Mouse (Mus musculus): ENCODE results near the gene Imp3. TPM values are rescaled to one million over a fixed set of nuclear protein-coding genes. Genes with fewer than 3 reads are reported as not detected.

Imp3 gene
- polyA plus RNA-seq, 1 experiment from 2014 or later: 42.0 TPM

DNA sequence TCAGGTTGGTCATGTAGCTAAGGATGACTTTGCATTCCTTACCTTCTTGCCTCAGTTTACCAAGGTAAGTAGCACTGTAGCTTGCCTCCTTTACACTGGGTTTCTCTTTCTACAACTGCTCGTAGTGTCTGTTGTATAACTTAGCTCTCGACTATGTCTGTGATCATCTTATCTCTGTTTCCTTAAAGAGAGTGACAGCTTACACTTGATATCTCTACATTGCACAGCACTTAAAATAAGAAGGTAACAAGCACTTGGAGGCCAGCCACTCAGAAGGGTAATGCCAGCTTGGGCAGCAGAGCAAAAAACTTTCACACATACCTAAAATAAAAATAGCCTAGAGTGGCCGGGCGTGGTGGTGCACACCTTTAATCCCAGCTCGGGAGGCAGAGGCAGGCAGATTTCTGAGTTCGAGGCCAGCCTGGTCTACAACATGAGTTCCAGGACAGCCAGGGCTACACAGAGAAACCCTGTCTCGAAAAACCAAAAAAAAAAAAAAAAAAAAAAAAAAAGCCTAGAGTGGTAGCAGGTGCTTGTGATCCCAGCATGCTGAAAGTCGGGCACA is 36.8 kb downstream of the Imp3 start:
- Histone ChIP-seq H3K27ac (ENCODE audit: low read length) (no peak overlapping the region), H3K4me3 (ENCODE audit: low read depth, low read length) (no peak overlapping the region), H3K9me3 (replicated peaks; ENCODE audit: control insufficient read depth, low read length) (no peaks in the 10 kb centered on the region), H3K27me3 (ENCODE audit: control insufficient read depth, insufficient read depth, low read depth, low read length) (no peaks in the 10 kb centered on the region), H3K36me3 (ENCODE audit: control insufficient read depth, insufficient read depth) (no peaks in the 10 kb centered on the region), H3K4me1 (ENCODE audit: control insufficient read depth, low read depth, low read length) (no peaks in the 10 kb centered on the region), H3K4me2 (ENCODE audit: low read depth, low read length) (no peak overlapping the region), H3K9ac (ENCODE audit: low read depth, low read length) (no peak overlapping the region)
- ATAC-seq (ENCODE audit: low read depth): no peak
- WGBS (ENCODE audit: insufficient replicate concordance): 56% methylated on average over 8 of the region's 8 CpGs

DNA sequence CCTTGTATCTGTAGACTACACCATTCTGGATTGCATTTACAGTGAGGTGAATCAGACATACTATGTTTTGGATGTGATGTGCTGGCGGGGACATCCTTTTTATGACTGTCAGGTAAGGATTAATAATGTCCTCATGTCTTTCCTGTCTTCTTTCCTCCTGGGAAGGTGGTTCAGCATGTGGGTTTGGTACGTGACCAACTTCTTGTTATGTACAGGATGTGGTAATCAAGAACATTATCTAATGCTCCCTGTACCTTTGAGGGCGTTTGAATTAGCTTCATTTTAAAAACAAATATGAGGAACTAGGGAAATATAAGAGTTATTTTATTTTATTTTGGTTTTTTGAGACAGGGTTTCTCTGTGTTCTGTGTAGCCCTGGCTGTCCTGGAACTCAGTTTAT is 37.9 kb downstream of the Imp3 start:
- no peak overlapping the region for H3K4me2 ChIP-seq (ENCODE audit: low read depth, low read length)
- H3K9me3 ChIP-seq (replicated peaks; ENCODE audit: control insufficient read depth, low read length): no peaks in the 10 kb centered on the region
- no peaks in the 10 kb centered on the region for H3K27me3 ChIP-seq (ENCODE audit: control insufficient read depth, insufficient read depth, low read depth, low read length)
- 34% methylated on average over 3 of the region's 3 CpGs for whole genome bisulfite sequencing (ENCODE audit: insufficient replicate concordance)
- H3K4me3 ChIP-seq (ENCODE audit: low read depth, low read length): no peak overlapping the region
- no peaks in the 10 kb centered on the region for H3K36me3 ChIP-seq (ENCODE audit: control insufficient read depth, insufficient read depth)
- ATAC-seq (ENCODE audit: low read depth): no peak
- H3K4me1 ChIP-seq (ENCODE audit: control insufficient read depth, low read depth, low read length): no peaks in the 10 kb centered on the region
- no peak overlapping the region for H3K27ac ChIP-seq (ENCODE audit: low read length)
- no peak overlapping the region for H3K9ac ChIP-seq (ENCODE audit: low read depth, low read length)

- H3K4me3 ChIP-seq (ENCODE audit: low read depth, low read length): no peak overlapping the region
- no peak overlapping the region for H3K9ac ChIP-seq (ENCODE audit: low read depth, low read length)
- 83% methylated on average over 6 of the region's 6 CpGs for WGBS (ENCODE audit: insufficient replicate concordance)
- H3K27me3 ChIP-seq (ENCODE audit: control insufficient read depth, insufficient read depth, low read depth, low read length): no peaks in the 10 kb centered on the region
- H3K27ac ChIP-seq (ENCODE audit: low read length): no peak overlapping the region
- no peak for ATAC-seq (ENCODE audit: low read depth)
- H3K4me2 ChIP-seq (ENCODE audit: low read depth, low read length): no peak overlapping the region
- H3K9me3 ChIP-seq (replicated peaks; ENCODE audit: control insufficient read depth, low read length): no peaks in the 10 kb centered on the region
- H3K4me1 ChIP-seq (ENCODE audit: control insufficient read depth, low read depth, low read length): no peaks in the 10 kb centered on the region
- no peaks in the 10 kb centered on the region for H3K36me3 ChIP-seq (ENCODE audit: control insufficient read depth, insufficient read depth)
Measured at GRCm38 (mm10) chr9:56980186-56980585, 42.9 kb downstream of the Imp3 start.

- Histone ChIP-seq H3K9ac (ENCODE audit: low read depth, low read length) (no peak overlapping the region), H3K4me2 (ENCODE audit: low read depth, low read length) (no peak overlapping the region), H3K4me3 (ENCODE audit: low read depth, low read length) (no peak overlapping the region), H3K27me3 (ENCODE audit: control insufficient read depth, insufficient read depth, low read depth, low read length) (no peaks in the 10 kb centered on the region), H3K9me3 (replicated peaks; ENCODE audit: control insufficient read depth, low read length) (no peaks in the 10 kb centered on the region), H3K36me3 (ENCODE audit: control insufficient read depth, insufficient read depth) (no peaks in the 10 kb centered on the region), H3K27ac (ENCODE audit: low read length) (no peak overlapping the region), H3K4me1 (ENCODE audit: control insufficient read depth, low read depth, low read length) (no peaks in the 10 kb centered on the region)
- whole genome bisulfite sequencing (ENCODE audit: insufficient replicate concordance): 62% methylated on average over 1 of the region's 1 CpGs
- no peak for ATAC-seq (ENCODE audit: low read depth)
Measured at GRCm38 (mm10) chr9:56981502-56981901, 44.2 kb downstream of the Imp3 start.

Other genes with a start within 250 kb of the Imp3 start
- 0.20 and 0.50 TPM in 2 replicates for gene Lingo1, start 141.0 kb upstream of the Imp3 start, polyA plus RNA-seq (2015; fragmentation: Nextera tagmentation; extraction: Ambion mirVana)
- not detected in 2 replicates for gene Odf3l1, start 72.8 kb upstream of the Imp3 start, polyA plus RNA-seq (2015; fragmentation: Nextera tagmentation; extraction: Ambion mirVana)
- 0.57 and 0.87 TPM in 2 replicates for gene Cspg4, start 72.4 kb upstream of the Imp3 start, polyA plus RNA-seq (2015; fragmentation: Nextera tagmentation; extraction: Ambion mirVana)
- gene Snx33, start 9.1 kb upstream of the Imp3 start, polyA plus RNA-seq (2015; fragmentation: Nextera tagmentation; extraction: Ambion mirVana): 1.8 and 1.9 TPM in 2 replicates
- gene Snupn, start 13.4 kb downstream of the Imp3 start, polyA plus RNA-seq (2015; fragmentation: Nextera tagmentation; extraction: Ambion mirVana): 7.1 and 7.8 TPM in 2 replicates
- gene Ptpn9, start 57.4 kb downstream of the Imp3 start, polyA plus RNA-seq (2015; fragmentation: Nextera tagmentation; extraction: Ambion mirVana): 2.7 and 3.1 TPM in 2 replicates
- 13.4 and 14.5 TPM in 2 replicates for gene Sin3a, start 134.6 kb downstream of the Imp3 start, polyA plus RNA-seq (2015; fragmentation: Nextera tagmentation; extraction: Ambion mirVana)
- 18.6 and 21.2 TPM in 2 replicates for gene Man2c1, start 193.2 kb downstream of the Imp3 start, polyA plus RNA-seq (2015; fragmentation: Nextera tagmentation; extraction: Ambion mirVana)
- 1.9 and 2.3 TPM in 2 replicates for gene Neil1, start 210.8 kb downstream of the Imp3 start, polyA plus RNA-seq (2015; fragmentation: Nextera tagmentation; extraction: Ambion mirVana)
- gene Commd4, start 220.9 kb downstream of the Imp3 start, polyA plus RNA-seq (2015; fragmentation: Nextera tagmentation; extraction: Ambion mirVana): 43.8 and 50.3 TPM in 2 replicates

All from liver, embryonic 16.5 days (tissue).